Mouse (Mus musculus) lung, postnatal 0 days (tissue): Measurements from ENCODE around the gene Gm8251.
A peak's percentile ranks its signal among the peaks of the same experiment; 100 is the strongest.

Experiments
- CTCF ChIP-seq: IDR thresholded peaks from 2 replicates; pipeline ENCODE4 v1.5.1; 2016; ENCODE audit warnings: antibody characterized with exemption, mild to moderate bottlenecking
- EP300 ChIP-seq: IDR thresholded peaks from 2 replicates; pipeline ENCODE4 v1.6.1; 2016; ENCODE audit warnings: antibody characterized with exemption, mild to moderate bottlenecking, control low read depth

- TF ChIP-seq CTCF (peak; percentile 87), EP300 (no peak)
Observed at GRCm38 (mm10) chr1:44041797-44042554, 19.8 kb downstream of the Gm8251 start.
